ENCODE assay signal across 8 mouse cellular contexts in the genomic region with DNA sequence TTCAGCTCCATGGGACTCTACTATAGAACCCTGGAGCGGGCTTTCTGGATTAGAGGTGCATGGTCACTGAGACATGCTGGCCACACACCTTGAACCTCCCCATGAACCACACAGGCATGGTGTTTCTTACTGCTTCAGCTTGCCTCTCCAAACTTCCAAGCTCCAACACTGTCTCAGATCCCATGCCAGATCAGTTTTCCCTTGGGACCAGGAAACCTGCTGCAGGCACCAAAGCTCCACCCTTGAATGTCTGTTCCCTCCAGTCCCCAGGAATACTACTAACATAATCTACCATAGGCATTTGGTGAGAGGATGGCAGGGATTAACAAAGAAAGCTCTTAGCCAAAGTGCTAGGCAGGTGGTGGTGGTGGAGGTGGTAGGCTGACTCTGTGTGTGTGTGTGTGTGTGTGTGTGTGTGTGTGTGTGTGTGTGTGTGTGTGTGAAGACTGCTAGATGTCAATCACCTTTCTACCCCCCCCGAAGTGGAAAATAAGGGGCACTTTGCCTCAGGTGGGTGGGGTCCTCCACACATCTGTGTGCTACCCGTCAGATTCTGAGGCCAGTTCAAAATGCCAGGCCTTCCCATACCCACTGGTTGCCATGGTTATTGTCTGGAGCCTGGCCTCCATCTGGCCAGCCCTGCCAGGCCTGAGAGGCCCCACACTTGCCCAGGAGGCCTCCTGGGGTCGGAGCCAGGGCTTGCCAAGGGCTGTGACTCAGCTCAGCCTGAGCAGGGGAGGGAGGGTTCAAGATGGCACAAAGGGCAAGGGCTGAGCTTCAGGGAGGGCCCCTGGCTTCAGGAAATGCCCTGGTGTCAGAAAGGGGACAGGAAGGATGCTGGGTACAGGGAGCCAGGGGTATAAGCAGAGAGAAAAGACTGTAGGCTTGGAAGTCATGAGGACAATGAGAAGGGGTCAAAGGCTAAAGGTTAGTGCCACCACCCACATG. TPM values are rescaled to one million over a fixed set of nuclear protein-coding genes. Genes with fewer than 3 reads are reported as not detected.
DNase-seq lines count a peak whose midpoint lies in the region; ATAC-seq and TF ChIP-seq lines count a peak whose summit lies in the region.

No protein-coding gene starts in this region.

- peak; percentile 39 for DNase-seq in layer of hippocampus, adult 11-12 months (ENCODE audit: low spot score)
- no peak for DNase-seq in layer of hippocampus, adult 18-20 months (ENCODE audit: low spot score in 2 of 2)
- DNase-seq in MN1 (ENCODE audit: low spot score): peak; percentile 99
- DNase-seq in hindbrain, postnatal 0 days (ENCODE audit: low spot score): peak; percentile 83
- DNase-seq in urinary bladder, adult 2 months (ENCODE audit: low spot score): no peak
- no peak for DNase-seq in B cell, adult 2 months

- no peak overlapping the region for H3K4me3 ChIP-seq in brown adipose tissue, adult 24 weeks (ENCODE audit: insufficient read depth, low read depth, low read length)
- no peak overlapping the region for H3K4me3 ChIP-seq in hindbrain, postnatal 0 days (ENCODE audit: low read length)

- no peak overlapping the region for H3K4me2 ChIP-seq in hindbrain, postnatal 0 days (ENCODE audit: low read depth, low read length)

- no peaks in the 10 kb centered on the region for H3K27me3 ChIP-seq in hindbrain, postnatal 0 days (ENCODE audit: insufficient read depth, low read length)

- H3K9ac ChIP-seq in hindbrain, postnatal 0 days (replicated peaks; ENCODE audit: low read length): no peak overlapping the region

- H3K4me1 ChIP-seq in brown adipose tissue, adult 24 weeks (ENCODE audit: control insufficient read depth, insufficient read depth, insufficient read length, low read length): peaks cover 18% of the 10 kb centered on the region
- H3K4me1 ChIP-seq in hindbrain, postnatal 0 days (ENCODE audit: insufficient read depth, low read length): peaks cover 10% of the 10 kb centered on the region; the same call in 1 of the 2 replicates

- peak; percentile 93 for ATAC-seq in hindbrain, postnatal 0 days
- peak; percentile 86 for ATAC-seq in megakaryocyte progenitor cell, adult 5-6 weeks (replicated peaks; ENCODE audit: poor library complexity)

- WGBS in hindbrain, postnatal 0 days: 45% methylated on average over 4 of the region's 4 CpGs

- H3K27ac ChIP-seq in brown adipose tissue, adult 24 weeks (replicated peaks; ENCODE audit: low read depth, low read length): peak overlapping the region; percentile 73
- 0 out of 2 replicates have a peak overlapping the region, but pooled peaks have one; percentile 32 for H3K27ac ChIP-seq in hindbrain, postnatal 0 days

- TF ChIP-seq CTCF in hindbrain, postnatal 0 days (IDR thresholded peaks at IDR 0.05; ENCODE audit: low read depth): no peak

- H3K36me3 ChIP-seq in hindbrain, postnatal 0 days (ENCODE audit: insufficient read depth, low read length): 0 out of 2 replicates have a peak, but pooled peaks cover 4% of the 10 kb centered on the region

- no peaks in the 10 kb centered on the region for H3K9me3 ChIP-seq in hindbrain, postnatal 0 days (ENCODE audit: low read length)

RNA-seq across cellular contexts. Expression of a gene that starts 25.2 kb away (rescaled TPM):
- 10 to 100 TPM; 54.5 to 60.0 TPM for total RNA-seq in layer of hippocampus, adult 18-20 months (2021)
- 1.9 and 2.6 TPM in 2 replicates for polyA plus RNA-seq in brown adipose tissue, adult 24 weeks (2012; ENCODE audit: insufficient read depth, insufficient read length, missing spikeins)
- total RNA-seq in hindbrain, postnatal 0 days (2014; rRNA removed): 3.1 and 4.3 TPM in 2 replicates
- 1.1 and 1.2 TPM in 2 replicates for polyA plus RNA-seq in hindbrain, postnatal 0 days (2015; fragmentation: Nextera tagmentation; extraction: Ambion mirVana)
- 5.7 and 7.7 TPM in 2 replicates for total RNA-seq in megakaryocyte progenitor cell, adult 5-6 weeks (2015)
- 6.0 and 7.0 TPM in 2 replicates for total RNA-seq in megakaryocyte progenitor cell, adult 5-6 weeks (2017)
- 10.6 and 16.1 TPM in 2 replicates for polyA plus RNA-seq in urinary bladder, adult 2 months (2012; rRNA removed)

Comparison
In these comparisons a context has a peak if more than half of its experiments do, and no peak if none do; other contexts are left out.
1. DNase-seq: peak in layer of hippocampus, adult 11-12 months (single experiment), MN1 (single experiment) and hindbrain, postnatal 0 days (single experiment); none in layer of hippocampus, adult 18-20 months (0 of 2), urinary bladder, adult 2 months (single experiment) and B cell, adult 2 months (0 of 2).
2. RNA of a gene that starts 25.2 kb away (total RNA-seq): 54.5 to 60.0 TPM in layer of hippocampus, adult 18-20 months; 5.7 to 7.7 TPM in megakaryocyte progenitor cell, adult 5-6 weeks and 3.1 to 4.3 TPM in hindbrain, postnatal 0 days; every median in the first group is over 4 times any median in the second.